Mouse (Mus musculus) layer of hippocampus, adult 18-20 months (tissue): ENCODE data around the gene Lmo7. TPM values are rescaled to one million over a fixed set of nuclear protein-coding genes. Genes with fewer than 3 reads are reported as not detected.

Source experiments
- DNase-seq, 2 experiments: peaks; one replicate each; pipeline ENCODE4 v3.0.0; 2022; ENCODE audit warnings: low spot score in 2 of 2
- total RNA-seq, 2 experiments: library from RNA; stranded (reverse); gene quantifications; 2 replicates each; pipeline ENCODE4 v1.2.3; 2021

Gene Lmo7
- total RNA-seq, 2 experiments from 2014 or later, result 116 to 132 TPM

- DNase-seq, result peak; percentile 37 to 78
These were observed 140.6 kb downstream of the Lmo7 start for GRCm38 (mm10) chr14:101870171-101870902.

- no peak for DNase-seq
These were observed 143.1 kb downstream of the Lmo7 start for GRCm38 (mm10) chr14:101872846-101873245.

DNA sequence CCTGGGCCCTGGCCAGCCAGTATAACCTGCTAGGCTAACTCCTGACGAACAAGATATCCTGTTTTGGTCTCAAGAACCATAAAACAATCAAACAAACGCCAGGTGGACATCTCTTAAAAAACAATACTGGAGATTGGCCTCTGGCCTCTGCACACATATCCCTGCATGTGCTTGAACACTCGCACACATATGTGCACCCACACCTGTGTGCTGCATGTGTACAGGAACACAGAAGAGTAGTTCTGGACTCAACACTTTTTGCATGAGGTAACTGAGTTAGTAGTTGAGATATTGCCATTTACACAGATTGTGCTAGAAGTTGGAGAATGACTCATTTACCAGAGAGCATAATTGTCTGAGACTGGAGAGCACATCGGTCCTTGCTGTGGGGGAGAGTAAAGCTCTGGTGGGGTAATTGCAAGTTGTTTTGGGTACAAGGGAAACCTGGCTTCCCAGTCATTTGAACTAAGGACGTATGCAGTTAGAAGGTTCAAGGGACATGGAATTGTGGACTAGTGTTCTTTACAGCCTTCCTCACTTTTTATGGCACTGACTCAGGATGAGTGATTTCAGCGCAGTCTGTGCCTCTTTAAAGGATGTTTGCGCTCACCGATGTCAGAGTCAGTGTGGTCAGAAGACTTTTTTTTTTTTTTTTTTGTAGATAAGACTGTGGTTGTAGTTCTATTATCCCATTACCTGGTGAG is 148.7 kb downstream of the Lmo7 start:
- no peak for DNase-seq

- DNase-seq, result no peak
These were observed 149.4 kb downstream of the Lmo7 start for GRCm38 (mm10) chr14:101879050-101879694.

- no peak for DNase-seq
These were observed 153.2 kb downstream of the Lmo7 start for GRCm38 (mm10) chr14:101882966-101883365.

DNA sequence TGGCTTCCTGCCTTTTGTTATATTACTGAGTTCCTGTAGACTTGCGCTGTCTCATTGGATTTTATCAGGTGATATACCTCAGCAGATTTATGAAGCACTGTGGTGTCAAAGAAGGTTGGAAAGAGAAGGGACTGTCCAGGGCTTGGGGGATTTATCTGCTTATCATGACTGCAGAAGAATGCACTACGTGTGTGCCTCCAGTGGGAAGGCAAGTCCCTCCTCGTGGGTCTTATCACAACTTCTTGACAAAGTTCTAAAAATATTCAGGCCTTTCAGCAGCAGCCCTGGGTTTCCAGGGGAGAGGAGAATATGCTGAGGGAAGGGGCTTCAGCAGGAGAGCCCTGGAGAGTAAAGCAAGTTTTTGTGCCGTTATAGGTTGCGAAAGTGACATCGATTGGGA is 154.0 kb downstream of the Lmo7 start:
- no peak for DNase-seq

- no peak for DNase-seq
These were observed 156.6 kb downstream of the Lmo7 start for GRCm38 (mm10) chr14:101886320-101886719.

GRCm38 (mm10) chr14:101891903-101892448 is 162.2 kb downstream of the Lmo7 start:
- no peak for DNase-seq

- DNase-seq, result no peak
These were observed 162.7 kb downstream of the Lmo7 start for GRCm38 (mm10) chr14:101892496-101892895.

DNA sequence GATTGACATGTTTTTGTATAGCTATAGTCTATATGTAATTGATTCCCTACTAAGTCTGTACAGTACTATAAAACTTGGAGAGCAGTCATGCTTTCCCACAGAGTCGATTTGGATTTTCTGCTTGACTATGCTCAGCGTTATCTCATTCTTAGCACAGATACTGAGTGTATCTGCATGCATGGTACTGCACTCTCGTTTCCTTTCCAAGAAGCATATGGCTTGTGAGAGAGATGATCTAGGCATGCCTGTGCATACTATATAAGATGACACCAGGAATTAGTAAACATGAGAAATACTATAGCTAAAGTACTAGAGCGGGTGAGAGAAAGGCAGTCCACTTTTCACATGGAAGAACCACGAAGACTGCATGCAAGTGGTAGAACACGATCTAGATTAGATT is 163.5 kb downstream of the Lmo7 start:
- no peak for DNase-seq

GRCm38 (mm10) chr14:101898250-101898649 is 168.5 kb downstream of the Lmo7 start:
- DNase-seq, result no peak

DNA sequence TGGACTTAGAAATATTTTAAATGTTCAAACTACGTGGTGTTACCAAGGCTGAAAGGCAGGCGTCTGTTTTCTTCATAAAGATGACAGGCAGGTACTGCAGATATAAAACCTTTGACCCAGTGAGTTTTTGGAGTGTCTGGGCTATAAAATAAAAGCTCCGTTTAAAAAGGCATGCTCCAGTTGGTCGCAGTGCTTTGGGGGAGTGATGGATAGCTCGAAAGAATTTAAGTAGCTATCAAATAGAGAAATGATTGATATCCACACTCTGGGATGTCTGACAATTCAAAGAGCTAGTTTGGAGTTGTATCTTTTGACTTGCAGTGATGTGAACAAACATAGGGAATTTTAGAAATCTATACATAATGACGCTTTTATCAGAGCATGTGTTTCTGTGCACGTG is 171.7 kb downstream of the Lmo7 start:
- DNase-seq, result no peak

DNA sequence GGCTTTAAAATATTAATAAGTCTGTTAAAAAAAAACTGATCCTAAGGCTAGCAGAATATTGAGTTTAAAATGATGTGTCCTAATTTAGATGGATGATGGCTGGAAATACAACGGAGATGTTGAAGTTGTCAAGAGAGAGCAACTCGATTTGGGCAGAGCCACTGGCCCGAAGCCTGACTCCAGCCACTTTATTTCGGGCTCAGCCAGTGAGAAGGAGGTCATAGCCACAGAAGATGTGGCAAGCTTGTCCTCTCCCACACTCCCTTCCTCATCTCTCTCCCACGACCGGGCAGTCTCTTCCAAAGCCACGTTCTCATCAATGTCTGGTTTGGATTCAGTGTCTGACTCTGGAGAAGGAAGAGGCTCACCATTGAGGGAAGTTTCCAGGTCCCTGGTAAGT is 172.2 kb downstream of the Lmo7 start:
- DNase-seq, result no peak

DNA sequence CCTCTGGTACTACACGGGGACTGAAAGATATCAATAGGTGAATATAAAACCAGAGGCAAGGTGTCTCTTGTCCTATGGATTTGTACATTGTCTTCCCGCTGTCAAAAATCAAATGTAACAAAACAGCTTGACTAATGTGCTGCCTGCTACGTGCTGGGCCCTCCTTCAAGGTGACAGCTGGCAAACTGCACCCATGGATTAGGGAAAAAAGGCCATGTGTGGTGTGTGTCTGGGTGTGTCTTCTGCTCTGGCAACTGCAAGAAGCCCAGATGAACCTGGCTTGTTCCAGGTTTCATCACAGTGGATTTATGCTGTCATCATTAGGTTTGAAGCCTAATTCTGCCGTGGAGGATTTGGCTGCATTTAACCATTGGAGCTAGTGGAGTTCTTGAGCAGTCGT is 174.0 kb downstream of the Lmo7 start:
- DNase-seq, result no peak

DNA sequence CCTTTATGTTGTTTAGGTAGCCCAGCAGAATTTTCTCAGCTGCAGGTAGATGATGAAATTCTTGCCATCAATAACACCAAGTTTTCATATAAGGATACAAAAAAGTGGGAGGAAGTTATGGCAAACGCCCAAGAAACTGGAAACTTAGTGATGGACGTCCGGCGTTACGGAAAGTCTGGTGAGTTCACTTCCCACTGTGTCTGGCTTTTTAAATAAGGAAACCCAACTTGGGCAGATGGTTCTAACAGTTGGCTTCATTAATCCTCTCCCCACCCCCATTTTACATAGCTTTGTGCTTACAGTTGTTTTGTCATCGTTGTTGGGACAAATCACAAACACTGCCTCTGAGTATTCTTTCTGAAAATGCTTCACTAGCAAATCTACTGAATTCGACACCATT is 182.2 kb downstream of the Lmo7 start:
- peak; percentile 32 to 73 for DNase-seq

DNA sequence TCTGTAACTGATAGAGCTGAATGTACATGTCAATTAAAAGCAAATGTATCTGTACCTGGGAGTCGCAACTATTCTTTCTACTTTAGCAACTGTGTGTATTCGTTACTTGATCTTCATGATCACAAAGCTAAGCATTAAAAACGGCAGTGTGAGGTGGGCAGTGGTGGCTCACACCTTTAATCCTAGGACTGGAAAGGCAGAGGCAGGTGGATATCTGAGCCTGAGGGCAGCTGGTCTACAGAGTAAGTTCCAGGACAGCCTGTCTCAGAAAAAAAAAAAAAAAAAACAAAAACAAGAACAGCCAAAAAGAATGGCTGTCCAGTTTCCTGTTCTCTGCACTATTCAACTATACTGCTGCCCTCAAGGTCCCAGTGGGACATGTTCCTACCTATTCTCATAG is 182.6 kb downstream of the Lmo7 start:
- DNase-seq, result no peak

- DNase-seq, result no peak
These were observed 184.6 kb downstream of the Lmo7 start for GRCm38 (mm10) chr14:101914321-101914720.

DNA sequence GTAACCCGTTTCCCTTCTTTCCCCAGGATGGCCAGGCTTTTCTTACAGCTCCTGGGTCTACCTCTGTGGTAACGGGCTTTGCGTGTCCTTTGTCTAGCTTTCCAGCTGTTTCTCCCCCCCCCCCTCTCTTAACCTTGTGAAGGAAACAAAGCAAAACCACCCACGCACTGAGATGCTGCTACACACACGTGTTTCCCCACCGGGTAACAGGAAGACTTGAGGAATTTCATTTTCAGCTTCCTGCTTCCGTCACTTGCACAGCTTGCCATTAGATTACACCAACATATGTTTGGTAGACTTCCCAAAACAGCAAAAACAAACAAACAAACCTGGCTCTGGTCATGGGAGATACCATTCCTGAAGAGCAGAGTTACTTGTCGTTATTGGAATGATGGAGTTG is 186.1 kb downstream of the Lmo7 start:
- DNase-seq, result no peak

- no peak for DNase-seq
These were observed 188.7 kb downstream of the Lmo7 start for GRCm38 (mm10) chr14:101918471-101918870.

DNA sequence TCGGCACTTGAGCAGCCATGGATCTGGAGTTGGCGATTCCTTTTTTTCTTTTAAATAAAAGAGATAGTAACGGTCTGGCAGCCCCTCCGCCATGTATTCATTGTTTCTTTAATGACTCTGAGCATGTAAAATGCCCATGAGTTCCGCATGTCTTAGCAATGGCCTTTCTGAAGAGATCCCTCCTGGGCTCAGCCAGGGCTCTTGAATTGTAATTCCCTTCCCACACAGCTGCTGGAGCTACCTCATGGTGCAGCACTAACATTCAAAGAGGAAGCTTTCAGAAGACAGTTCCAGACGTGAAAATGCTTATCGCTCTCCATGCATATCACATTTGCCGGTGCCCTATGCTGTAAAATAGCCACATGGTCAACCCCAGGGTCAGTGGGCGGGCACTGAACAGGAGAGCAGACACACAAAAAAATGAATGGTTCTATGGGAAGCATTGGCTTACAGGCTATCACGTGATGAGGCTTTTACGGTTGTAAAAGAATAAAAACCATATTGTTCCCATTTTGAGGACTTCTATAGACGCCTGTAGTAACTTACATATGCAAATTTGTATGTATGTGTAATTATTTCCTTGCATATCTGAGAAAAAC is 198.0 kb downstream of the Lmo7 start:
- DNase-seq, result no peak

GRCm38 (mm10) chr14:101930576-101931447 is 201.1 kb downstream of the Lmo7 start:
- DNase-seq, result peak in 1 of 2 experiments; percentile 67
